Mouse (Mus musculus) myocyte (in vitro differentiated cells): ENCODE results near the gene Them5. TPM values are rescaled to one million over a fixed set of nuclear protein-coding genes. Genes with fewer than 3 reads are reported as not detected.

ENCODE experiments used
- H3K27me3 ChIP-seq: one replicate; pipeline ENCODE4 v1.6.1; 2011; ENCODE audit not compliant: control insufficient read depth, insufficient read depth, insufficient read length
- H3K36me3 ChIP-seq: one replicate; pipeline ENCODE4 v1.6.1; 2011; ENCODE audit not compliant: control insufficient read depth, insufficient read depth
- H3K4me2 ChIP-seq: one replicate; pipeline ENCODE4 v1.6.1; 2011; ENCODE audit warnings: low read depth, control low read depth
- H3K4me3 ChIP-seq: one replicate; pipeline ENCODE4 v1.5.1; 2011; ENCODE audit warnings: mild to moderate bottlenecking, control low read depth, moderate library complexity
- H3K79me2 ChIP-seq: one replicate; pipeline ENCODE4 v1.6.1; 2011; ENCODE audit not compliant: control insufficient read depth, insufficient read depth
- H3ac ChIP-seq: one replicate; pipeline ENCODE4 v1.6.1; 2011; ENCODE audit not compliant: control insufficient read depth, insufficient read length
- CEBPB ChIP-seq: IDR thresholded peaks from 2 replicates; pipeline ENCODE4 v1.6.1; 2011; ENCODE audit warnings: mild to moderate bottlenecking, moderate library complexity; ENCODE audit not compliant: poor library complexity, insufficient read depth, severe bottlenecking
- E2F4 ChIP-seq: IDR thresholded peaks from one replicate; pipeline ENCODE4 v1.6.1; 2011; ENCODE audit warnings: mild to moderate bottlenecking, control low read depth, moderate library complexity; ENCODE audit not compliant: insufficient read depth
- MAX ChIP-seq: IDR thresholded peaks from one replicate; pipeline ENCODE4 v1.6.1; 2011; ENCODE audit warnings: low read depth, mild to moderate bottlenecking, control low read depth
- MYOD1 ChIP-seq, 3 experiments: IDR thresholded peaks; one replicate each; pipeline ENCODE4 v1.6.1; 2011; ENCODE audit warnings: control low read depth in 2 of 3, low read depth in 2 of 3, mild to moderate bottlenecking in 2 of 3, moderate library complexity in 1 of 3; ENCODE audit not compliant: insufficient read length in 2 of 3, control insufficient read depth in 1 of 3
- MYOG ChIP-seq, 3 experiments: IDR thresholded peaks; one replicate each; pipeline ENCODE4 v1.6.1; 2011; ENCODE audit warnings: control low read depth in 2 of 3, low read depth in 2 of 3, mild to moderate bottlenecking in 2 of 3; ENCODE audit not compliant: insufficient read length in 2 of 3, control insufficient read depth in 1 of 3, insufficient read depth in 1 of 3
- POLR2A ChIP-seq: IDR thresholded peaks from one replicate; pipeline ENCODE4 v1.6.1; 2011; ENCODE audit warnings: low read depth, mild to moderate bottlenecking, control low read depth, moderate library complexity; ENCODE audit not compliant: insufficient read length
- POLR2AphosphoS2 ChIP-seq: IDR thresholded peaks from one replicate; pipeline ENCODE4 v1.6.1; 2011; ENCODE audit warnings: low read depth, control low read depth; ENCODE audit not compliant: insufficient read length
- REST ChIP-seq: IDR thresholded peaks from one replicate; pipeline ENCODE4 v1.6.1; 2011; ENCODE audit warnings: mild to moderate bottlenecking, control low read depth, moderate library complexity; ENCODE audit not compliant: insufficient read depth, insufficient read length
- SRF ChIP-seq: IDR thresholded peaks from one replicate; pipeline ENCODE4 v1.6.1; 2011; ENCODE audit warnings: low read depth; ENCODE audit not compliant: control insufficient read depth, insufficient read length
- TCF12 ChIP-seq: IDR thresholded peaks from one replicate; pipeline ENCODE4 v1.6.1; 2011; ENCODE audit warnings: mild to moderate bottlenecking, control low read depth; ENCODE audit not compliant: poor library complexity, insufficient read depth, severe bottlenecking
- TCF3 ChIP-seq: IDR thresholded peaks from one replicate; pipeline ENCODE4 v1.6.1; 2011; ENCODE audit warnings: low read depth, control low read depth; ENCODE audit not compliant: insufficient read length
- USF1 ChIP-seq: IDR thresholded peaks from one replicate; pipeline ENCODE4 v1.6.1; 2011; ENCODE audit warnings: low read depth, mild to moderate bottlenecking, control low read depth, moderate library complexity
- polyA plus RNA-seq: library from polyadenylated mRNA; unstranded; fragments of >200 nt; fragmentation: generic; extraction: Trizol; gene quantifications from one replicate; pipeline ENCODE4 v1.2.1, GENCODE M21; 2012; ENCODE audit warnings: missing spikeins

The Them5 gene
- polyA plus RNA-seq, 1 experiment: not detected

DNA sequence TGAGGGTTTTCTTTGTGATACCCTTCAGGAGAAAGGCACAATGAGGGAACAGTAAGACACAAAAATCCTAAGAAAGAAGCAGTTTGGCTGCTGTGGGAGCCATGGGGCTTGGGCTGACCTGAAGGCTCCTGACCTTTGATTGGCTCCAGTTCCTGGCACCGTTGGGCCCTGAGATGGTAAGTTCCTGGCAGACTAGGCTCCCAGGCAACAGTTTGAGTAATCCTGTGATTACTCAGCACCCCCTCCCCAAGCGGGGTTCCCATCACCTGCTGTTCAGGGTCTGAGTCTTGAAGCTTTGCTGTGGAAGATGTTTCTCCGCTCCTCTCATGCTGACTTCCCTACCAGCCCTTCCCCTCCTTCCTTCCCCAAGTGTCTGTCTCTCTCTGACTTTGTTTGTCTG is 41.6 kb downstream of the Them5 start:
- H3K79me2 ChIP-seq: no peaks in the 10 kb centered on the region
- H3ac ChIP-seq: no peak overlapping the region
- TF ChIP-seq POLR2A: no peak
- no peak for TF ChIP-seq MYOD1 (IDR thresholded peaks at IDR 0.05; ENCODE audit: control insufficient read depth in 1 of 3, insufficient read length in 2 of 3, low read depth in 2 of 3)
- no peak for TF ChIP-seq TCF3
- TF ChIP-seq CEBPB: no peak
- TF ChIP-seq TCF12: no peak
- no peak for TF ChIP-seq MAX
- no peak for TF ChIP-seq USF1
- no peak for TF ChIP-seq SRF
- TF ChIP-seq POLR2AphosphoS2: no peak
- TF ChIP-seq E2F4: no peak
- no peak for TF ChIP-seq REST
- TF ChIP-seq MYOG (IDR thresholded peaks at IDR 0.05; ENCODE audit: control insufficient read depth in 1 of 3, insufficient read depth in 1 of 3, insufficient read length in 2 of 3, low read depth in 2 of 3): no peak
- peaks cover 5% of the 10 kb centered on the region for H3K27me3 ChIP-seq
- H3K36me3 ChIP-seq: no peaks in the 10 kb centered on the region
- no peak overlapping the region for H3K4me2 ChIP-seq
- no peak overlapping the region for H3K4me3 ChIP-seq

DNA sequence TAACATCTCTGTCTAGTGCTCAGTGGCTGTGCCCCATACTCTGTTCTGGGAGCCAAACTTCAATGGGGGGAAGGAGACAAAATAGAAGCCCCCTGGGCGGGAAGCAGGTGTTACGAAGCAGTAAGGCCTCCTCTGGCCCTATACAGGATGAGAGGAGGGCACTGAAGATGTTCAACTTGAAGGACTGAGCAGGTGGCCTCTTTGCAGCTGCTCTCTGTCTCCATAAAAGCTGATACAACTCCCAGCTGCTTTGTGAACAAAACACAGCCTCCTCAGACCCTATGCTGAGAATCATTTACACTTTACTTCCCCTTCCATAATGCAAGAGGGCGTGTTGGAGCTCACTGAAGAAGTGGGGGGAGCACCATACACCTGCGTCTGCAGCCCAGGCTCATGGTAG is 44.8 kb downstream of the Them5 start:
- Histone ChIP-seq H3K79me2 (no peaks in the 10 kb centered on the region), H3ac (no peak overlapping the region), H3K36me3 (no peaks in the 10 kb centered on the region), H3K4me3 (no peak overlapping the region), H3K4me2 (no peak overlapping the region), H3K27me3 (peaks cover 5% of the 10 kb centered on the region)
- TF ChIP-seq REST (no peak), MYOD1 (IDR thresholded peaks at IDR 0.05; ENCODE audit: control insufficient read depth in 1 of 3, insufficient read length in 2 of 3, low read depth in 2 of 3) (peak in 2 of 3 experiments; percentile 22 to 71)

GRCm38 (mm10) chr3:94387391-94387790 is 45.5 kb downstream of the Them5 start:
- no peaks in the 10 kb centered on the region for H3K79me2 ChIP-seq
- no peak overlapping the region for H3K4me2 ChIP-seq
- peaks cover 5% of the 10 kb centered on the region for H3K27me3 ChIP-seq
- H3ac ChIP-seq: no peak overlapping the region
- TF ChIP-seq CEBPB (no peak), POLR2A (no peak), MAX (no peak), E2F4 (no peak), TCF3 (no peak), REST (no peak), MYOD1 (IDR thresholded peaks at IDR 0.05; ENCODE audit: control insufficient read depth in 1 of 3, insufficient read length in 2 of 3, low read depth in 2 of 3) (no peak), TCF12 (no peak), SRF (no peak), POLR2AphosphoS2 (no peak), MYOG (IDR thresholded peaks at IDR 0.05; ENCODE audit: control insufficient read depth in 1 of 3, insufficient read depth in 1 of 3, insufficient read length in 2 of 3, low read depth in 2 of 3) (no peak), USF1 (no peak)
- no peak overlapping the region for H3K4me3 ChIP-seq
- no peaks in the 10 kb centered on the region for H3K36me3 ChIP-seq

DNA sequence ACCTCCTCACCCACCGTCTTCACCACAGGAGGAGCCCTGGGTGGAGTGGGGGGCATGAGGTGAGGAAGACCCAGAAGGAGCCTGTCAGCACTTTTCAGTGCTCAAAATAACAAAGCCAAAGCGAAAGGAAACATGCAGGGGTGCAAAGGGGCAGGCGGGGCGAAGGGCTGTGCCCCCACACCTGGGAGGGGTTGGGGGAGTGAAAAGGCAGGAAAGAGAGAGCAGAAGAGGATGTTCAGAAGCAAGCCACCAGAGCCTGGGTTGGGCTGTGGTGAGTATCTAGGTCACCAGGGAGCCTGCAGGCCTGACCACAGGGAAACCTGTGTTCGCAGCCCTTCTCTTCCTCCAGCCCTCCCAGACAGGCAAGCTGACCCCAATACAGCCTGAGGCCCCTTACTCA is 46.1 kb downstream of the Them5 start:
- Histone ChIP-seq H3K79me2 (no peaks in the 10 kb centered on the region), H3K4me2 (no peak overlapping the region), H3K27me3 (peaks cover 5% of the 10 kb centered on the region), H3K36me3 (no peaks in the 10 kb centered on the region), H3ac (no peak overlapping the region), H3K4me3 (no peak overlapping the region)
- TF ChIP-seq POLR2A (no peak), REST (no peak), SRF (no peak), MYOG (IDR thresholded peaks at IDR 0.05; ENCODE audit: control insufficient read depth in 1 of 3, insufficient read depth in 1 of 3, insufficient read length in 2 of 3, low read depth in 2 of 3) (no peak), CEBPB (no peak), POLR2AphosphoS2 (no peak), TCF12 (no peak), MYOD1 (IDR thresholded peaks at IDR 0.05; ENCODE audit: control insufficient read depth in 1 of 3, insufficient read length in 2 of 3, low read depth in 2 of 3) (no peak), TCF3 (no peak), USF1 (no peak), MAX (no peak), E2F4 (no peak)

DNA sequence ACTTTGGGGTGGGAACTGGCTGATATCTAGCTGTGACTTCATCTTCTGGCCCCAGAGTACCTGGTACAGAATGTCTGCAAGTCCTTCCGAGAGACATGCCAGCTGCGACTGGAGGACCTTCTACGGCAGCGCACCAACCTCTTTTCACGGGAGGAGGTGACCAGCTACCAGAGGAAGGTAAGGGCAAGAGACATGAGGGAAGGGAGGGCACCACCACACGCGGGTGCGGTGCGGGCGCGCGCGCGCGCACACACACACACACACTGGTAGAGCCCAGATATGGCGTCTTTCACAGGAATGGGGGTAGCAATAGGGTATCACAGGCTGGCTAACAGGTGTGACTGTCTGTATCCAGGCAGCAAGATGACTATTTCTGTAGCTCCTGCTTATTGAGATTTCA is 47.5 kb downstream of the Them5 start:
- no peak overlapping the region for H3K4me3 ChIP-seq
- no peaks in the 10 kb centered on the region for H3K36me3 ChIP-seq
- H3K4me2 ChIP-seq: no peak overlapping the region
- no peak overlapping the region for H3ac ChIP-seq
- H3K79me2 ChIP-seq: no peaks in the 10 kb centered on the region
- TF ChIP-seq REST (no peak), TCF12 (no peak), TCF3 (no peak), MAX (no peak), MYOG (IDR thresholded peaks at IDR 0.05; ENCODE audit: control insufficient read depth in 1 of 3, insufficient read depth in 1 of 3, insufficient read length in 2 of 3, low read depth in 2 of 3) (no peak), SRF (no peak), CEBPB (no peak), POLR2A (no peak), USF1 (no peak), E2F4 (no peak), MYOD1 (IDR thresholded peaks at IDR 0.05; ENCODE audit: control insufficient read depth in 1 of 3, insufficient read length in 2 of 3, low read depth in 2 of 3) (no peak), POLR2AphosphoS2 (no peak)
- H3K27me3 ChIP-seq: peaks cover 5% of the 10 kb centered on the region
